Mouse (Mus musculus) MEL (cell line): ENCODE measurements around the gene Rpl7a.

Experiments
- CTCF ChIP-seq, 3 experiments: IDR thresholded peaks in 2 of 3; conservative IDR thresholded peaks in 1 of 3; 2 replicates each; pipeline ENCODE4 v1.5.1; 2011 to 2012; ENCODE audit warnings: low read length in 3 of 3, low read depth in 2 of 3, mild to moderate bottlenecking in 2 of 3, improper control_type of control experiment in 1 of 3, inconsistent platforms in 1 of 3, mixed read lengths in 1 of 3, moderate library complexity in 1 of 3; ENCODE audit not compliant: control insufficient read depth in 1 of 3, insufficient read depth in 1 of 3, poor library complexity in 1 of 3, severe bottlenecking in 1 of 3
- ELF1 ChIP-seq: IDR thresholded peaks from 2 replicates; pipeline ENCODE4 v1.6.1; 2014; ENCODE audit warnings: low read depth, mild to moderate bottlenecking, inconsistent platforms, low read length, improper control_type of control experiment, moderate library complexity
- EP300 ChIP-seq, 2 experiments: IDR thresholded peaks; 2 replicates each; pipeline ENCODE4 v1.6.1; 2011; ENCODE audit warnings: improper control_type of control experiment in 2 of 2, low read length in 2 of 2, low read depth in 1 of 2, mild to moderate bottlenecking in 1 of 2
- HCFC1 ChIP-seq: IDR thresholded peaks from 2 replicates; pipeline ENCODE4 v1.6.1; 2012; ENCODE audit warnings: low read depth, mild to moderate bottlenecking, inconsistent platforms, low read length, improper control_type of control experiment, moderate library complexity
- JUND ChIP-seq: IDR thresholded peaks from 2 replicates; pipeline ENCODE4 v1.6.1; 2011; ENCODE audit warnings: low read depth, mild to moderate bottlenecking, improper control_type of control experiment, low read length
- NRF1 ChIP-seq: IDR thresholded peaks from 2 replicates; pipeline ENCODE4 v1.6.1; 2014; ENCODE audit warnings: low read depth, mild to moderate bottlenecking, inconsistent platforms, low read length, improper control_type of control experiment, moderate library complexity; ENCODE audit not compliant: poor library complexity, insufficient read depth, severe bottlenecking
- POLR2A ChIP-seq, 2 experiments: IDR thresholded peaks; 2 replicates each; pipeline ENCODE4 v1.6.1; 2011 to 2012; ENCODE audit warnings: low read length in 2 of 2, mild to moderate bottlenecking in 2 of 2, control low read depth in 1 of 2, improper control_type of control experiment in 1 of 2, low read depth in 1 of 2, moderate library complexity in 1 of 2; ENCODE audit not compliant: control insufficient read depth in 1 of 2, insufficient read depth in 1 of 2, poor library complexity in 1 of 2
- RCOR1 ChIP-seq: IDR thresholded peaks from 2 replicates; pipeline ENCODE4 v1.6.1; 2012; ENCODE audit warnings: low read depth, mild to moderate bottlenecking, inconsistent platforms, low read length, improper control_type of control experiment
- ZKSCAN1 ChIP-seq: IDR thresholded peaks from 2 replicates; pipeline ENCODE4 v1.6.1; 2012; ENCODE audit warnings: low read depth, mild to moderate bottlenecking, inconsistent platforms, low read length, improper control_type of control experiment, moderate library complexity

DNA sequence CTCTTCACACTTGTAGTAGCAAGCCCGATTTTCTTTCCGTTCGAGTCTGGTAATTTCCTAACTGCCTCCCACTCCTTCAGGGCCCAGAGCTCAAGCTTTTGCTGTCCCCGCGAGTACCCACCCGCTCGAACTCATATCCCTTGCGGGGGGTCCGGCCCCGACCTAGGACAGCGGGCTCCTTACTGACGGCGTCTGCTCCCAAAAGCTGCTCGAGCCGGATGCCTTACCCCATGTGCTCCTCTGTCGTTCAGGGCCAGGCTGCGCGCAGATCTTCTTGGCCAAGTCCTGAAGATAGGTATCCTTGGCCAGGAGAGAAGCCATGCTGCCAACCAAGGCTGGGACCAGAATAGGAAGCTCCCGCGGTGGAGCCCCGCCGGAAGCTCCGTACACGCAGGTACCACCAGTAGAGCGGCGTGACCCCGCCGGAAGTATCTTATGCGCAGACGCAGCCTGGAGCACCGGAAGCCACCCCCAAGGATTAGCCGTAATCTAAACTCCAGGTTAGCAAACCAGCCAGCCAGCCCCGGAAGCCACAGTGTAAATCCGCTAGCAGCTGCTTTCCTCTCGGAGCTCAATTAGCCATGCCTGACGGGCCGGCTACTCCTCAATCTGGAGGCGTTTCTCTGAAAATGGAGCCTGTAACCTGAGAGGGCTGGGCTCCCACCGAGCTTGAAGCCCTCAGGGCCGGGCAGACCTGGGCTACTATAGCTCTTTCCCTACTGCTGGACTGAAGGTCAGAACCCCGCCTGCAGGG, 7.9 kb upstream of the Rpl7a start, which contains the start of gene Surf6:
- TF ChIP-seq JUND (no peak), ZKSCAN1 (no peak), EP300 (IDR thresholded peaks at IDR 0.05; ENCODE audit: low read depth in 1 of 2, low read length in 2 of 2) (no peak; a peak in 1 of 4 replicates), NRF1 (peak; percentile 87), RCOR1 (no peak), CTCF (IDR thresholded peaks at IDR 0.05 in 2 of 3, conservative IDR thresholded peaks at IDR 0.05 in 1 of 3; ENCODE audit: control insufficient read depth in 1 of 3, insufficient read depth in 1 of 3, low read depth in 2 of 3, low read length in 3 of 3, poor library complexity in 1 of 3, severe bottlenecking in 1 of 3) (no peak), POLR2A (IDR thresholded peaks at IDR 0.05; ENCODE audit: control insufficient read depth in 1 of 2, insufficient read depth in 1 of 2, low read depth in 1 of 2, low read length in 2 of 2, poor library complexity in 1 of 2) (peak; percentile 76 to 98), HCFC1 (peak; percentile 93), ELF1 (peak; percentile 96)
